Mouse (Mus musculus) hindbrain, embryonic 14.5 days (tissue): ENCODE measurements around the gene Gtdc1. TPM values are rescaled to one million over a fixed set of nuclear protein-coding genes. Genes with fewer than 3 reads are reported as not detected.

Experiments
- ATAC-seq: fragments of 200-750 bp; cut with Nextera tagmentation; 2 replicates; pipeline ENCODE4 v1.8.0; 2017; ENCODE audit warnings: moderate number of reproducible peaks, mild to moderate bottlenecking, moderate TSS enrichment, moderate library complexity; ENCODE audit not compliant: low FRiP score
- DNase-seq: peaks from one replicate; pipeline ENCODE4 v3.0.0-alpha.2; 2015; ENCODE audit warnings: low spot score
- H3K27ac ChIP-seq: fragments of 300-500 bp; sonication (generic); 2 replicates; pipeline ENCODE4 v1.5.1; 2014; ENCODE audit warnings: mild to moderate bottlenecking, moderate library complexity
- H3K27me3 ChIP-seq: fragments of 300-500 bp; sonication (generic); 2 replicates; pipeline ENCODE4 v1.6.1; 2014; ENCODE audit warnings: mild to moderate bottlenecking, low read length, mixed read lengths; ENCODE audit not compliant: control insufficient read depth, insufficient read depth
- H3K36me3 ChIP-seq: fragments of 300-500 bp; sonication (generic); replicated peaks from 2 replicates; pipeline ENCODE4 v1.6.1; 2014; ENCODE audit not compliant: control insufficient read depth, insufficient read depth
- H3K4me1 ChIP-seq: fragments of 300-500 bp; sonication (generic); replicated peaks from 2 replicates; pipeline ENCODE4 v1.6.1; 2014; ENCODE audit warnings: antibody characterized with exemption, low read length, mixed read lengths; ENCODE audit not compliant: control insufficient read depth, insufficient read depth
- H3K4me2 ChIP-seq: fragments of 300-500 bp; sonication (generic); replicated peaks from 2 replicates; pipeline ENCODE4 v1.6.1; 2014; ENCODE audit warnings: mild to moderate bottlenecking, moderate library complexity
- H3K4me3 ChIP-seq: fragments of 300-500 bp; sonication (generic); replicated peaks from 2 replicates; pipeline ENCODE4 v1.5.1; 2014; ENCODE audit warnings: mild to moderate bottlenecking, low read length
- H3K9ac ChIP-seq: fragments of 300-500 bp; sonication (generic); 2 replicates; pipeline ENCODE4 v1.6.1; 2014
- H3K9me3 ChIP-seq: fragments of 300-500 bp; sonication (generic); 2 replicates; pipeline ENCODE4 v1.6.1; 2016; ENCODE audit warnings: low read length; ENCODE audit not compliant: control insufficient read depth
- WGBS: fragments of 180-500 bp; shearing (Covaris S2); extraction: QIAGEN DNeasy Blood & Tissue Kit; methylation state at CpG from one replicate; pipeline ENCODE4 v1.1.7; 2014; 5-methylcytosine and 5-hydroxymethylcytosine counted together
- polyA plus RNA-seq: library from polyadenylated mRNA; unstranded; fragments of >200 nt; fragmentation: Nextera tagmentation; extraction: Ambion mirVana; gene quantifications from 2 replicates; pipeline ENCODE4 v1.2.1, GENCODE M21; 2014

The Gtdc1 gene
- polyA plus RNA-seq, 1 experiment from 2014 or later: 23.7 TPM

GRCm38 (mm10) chr2:44561789-44562188 is 365.7 kb downstream of the Gtdc1 start:
- Histone ChIP-seq H3K9me3 (no peaks in the 10 kb centered on the region), H3K4me1 (peaks cover 12% of the 10 kb centered on the region), H3K9ac (no peak overlapping the region), H3K36me3 (no peaks in the 10 kb centered on the region), H3K4me3 (no peak overlapping the region), H3K27me3 (no peaks in the 10 kb centered on the region), H3K27ac (no peak overlapping the region), H3K4me2 (no peak overlapping the region)
- 85% methylated on average over 4 of the region's 4 CpGs for WGBS
- no peak for ATAC-seq
- no peak for DNase-seq

- no peak for ATAC-seq
These were observed 368.1 kb downstream of the Gtdc1 start for GRCm38 (mm10) chr2:44559242-44559944.

GRCm38 (mm10) chr2:44557669-44558281 is 369.7 kb downstream of the Gtdc1 start:
- ATAC-seq (no peak), DNase-seq (no peak)
- WGBS: 50% methylated on average over 12 of the region's 12 CpGs
- H3K4me1 ChIP-seq: peaks cover 12% of the 10 kb centered on the region
- peak overlapping the region; percentile 71; the same call in 1 of the 2 replicates for H3K9ac ChIP-seq
- H3K27me3 ChIP-seq: peaks cover 6% of the 10 kb centered on the region; the same call in 1 of the 2 replicates
- no peaks in the 10 kb centered on the region for H3K9me3 ChIP-seq
- no peak overlapping the region for H3K27ac ChIP-seq
- H3K4me2 ChIP-seq: peak overlapping the region; percentile 98
- no peaks in the 10 kb centered on the region for H3K36me3 ChIP-seq
- peak overlapping the region; percentile 50 for H3K4me3 ChIP-seq

More at GRCm38 (mm10) chr2:44559242-44559944, 368.1 kb downstream of the Gtdc1 start:
- Histone ChIP-seq H3K9ac (no peak overlapping the region), H3K4me2 (no peak overlapping the region), H3K36me3 (no peaks in the 10 kb centered on the region), H3K27ac (no peak overlapping the region), H3K4me1 (peaks cover 12% of the 10 kb centered on the region), H3K27me3 (peaks cover 6% of the 10 kb centered on the region; the same call in 1 of the 2 replicates), H3K4me3 (no peak overlapping the region), H3K9me3 (no peaks in the 10 kb centered on the region)
- no peak for DNase-seq
- WGBS: 71% methylated on average over 6 of the region's 6 CpGs

- WGBS: under 1% methylated on average over 42 of the region's 42 CpGs
These were observed 370.4 kb downstream of the Gtdc1 start for GRCm38 (mm10) chr2:44556861-44557592.

GRCm38 (mm10) chr2:44554716-44555115 is 372.7 kb downstream of the Gtdc1 start:
- DNase-seq: no peak
- Histone ChIP-seq H3K9me3 (no peaks in the 10 kb centered on the region), H3K27me3 (peaks cover 6% of the 10 kb centered on the region; the same call in 1 of the 2 replicates), H3K4me2 (no peak overlapping the region), H3K4me1 (peaks cover 12% of the 10 kb centered on the region), H3K27ac (no peak overlapping the region), H3K36me3 (no peaks in the 10 kb centered on the region), H3K9ac (no peak overlapping the region), H3K4me3 (no peak overlapping the region)
- 85% methylated on average over 3 of the region's 3 CpGs for WGBS
- ATAC-seq: no peak

More at GRCm38 (mm10) chr2:44556861-44557592, 370.4 kb downstream of the Gtdc1 start:
- no peaks in the 10 kb centered on the region for H3K36me3 ChIP-seq
- peak overlapping the region; percentile 50 for H3K4me3 ChIP-seq
- H3K27ac ChIP-seq: 0 out of 2 replicates have a peak overlapping the region, but pooled peaks have one; percentile 7
- peaks cover 12% of the 10 kb centered on the region for H3K4me1 ChIP-seq
- H3K4me2 ChIP-seq: peak overlapping the region; percentile 98
- ATAC-seq: peak; percentile 81
- no peaks in the 10 kb centered on the region for H3K9me3 ChIP-seq
- H3K9ac ChIP-seq: peak overlapping the region; percentile 71
- DNase-seq: no peak
- H3K27me3 ChIP-seq: peaks cover 6% of the 10 kb centered on the region; the same call in 1 of the 2 replicates

- no peaks in the 10 kb centered on the region for H3K9me3 ChIP-seq
- no peaks in the 10 kb centered on the region for H3K36me3 ChIP-seq
- WGBS: 86% methylated on average over 6 of the region's 6 CpGs
- H3K9ac ChIP-seq: no peak overlapping the region
- ATAC-seq (no peak), DNase-seq (no peak)
- H3K4me3 ChIP-seq: no peak overlapping the region
- H3K27me3 ChIP-seq: no peaks in the 10 kb centered on the region
- H3K27ac ChIP-seq: no peak overlapping the region
- no peak overlapping the region for H3K4me2 ChIP-seq
- H3K4me1 ChIP-seq: no peaks in the 10 kb centered on the region
These were observed 378.1 kb downstream of the Gtdc1 start for GRCm38 (mm10) chr2:44549311-44549710.

- Histone ChIP-seq H3K27me3 (no peaks in the 10 kb centered on the region), H3K9ac (no peak overlapping the region), H3K4me1 (no peaks in the 10 kb centered on the region), H3K27ac (no peak overlapping the region), H3K4me2 (no peak overlapping the region), H3K36me3 (no peaks in the 10 kb centered on the region), H3K4me3 (no peak overlapping the region), H3K9me3 (no peaks in the 10 kb centered on the region)
- DNase-seq (no peak), ATAC-seq (no peak)
These were observed 384.7 kb downstream of the Gtdc1 start for GRCm38 (mm10) chr2:44542775-44543174.

- no peak overlapping the region for H3K27ac ChIP-seq
- ATAC-seq: no peak
- H3K9me3 ChIP-seq: no peaks in the 10 kb centered on the region
- H3K4me3 ChIP-seq: no peak overlapping the region
- H3K27me3 ChIP-seq: no peaks in the 10 kb centered on the region
- H3K4me2 ChIP-seq: no peak overlapping the region
- H3K9ac ChIP-seq: no peak overlapping the region
- no peaks in the 10 kb centered on the region for H3K4me1 ChIP-seq
- 88% methylated on average over 6 of the region's 6 CpGs for WGBS
- no peak for DNase-seq
- H3K36me3 ChIP-seq: no peaks in the 10 kb centered on the region
These were observed 385.7 kb downstream of the Gtdc1 start for GRCm38 (mm10) chr2:44541726-44542125.

GRCm38 (mm10) chr2:44540881-44541280 is 386.6 kb downstream of the Gtdc1 start:
- H3K9ac ChIP-seq: no peak overlapping the region
- no peaks in the 10 kb centered on the region for H3K9me3 ChIP-seq
- H3K27ac ChIP-seq: no peak overlapping the region
- ATAC-seq (no peak), DNase-seq (no peak)
- H3K4me3 ChIP-seq: no peak overlapping the region
- 74% methylated on average over 6 of the region's 6 CpGs for WGBS
- no peaks in the 10 kb centered on the region for H3K36me3 ChIP-seq
- no peak overlapping the region for H3K4me2 ChIP-seq
- no peaks in the 10 kb centered on the region for H3K27me3 ChIP-seq
- no peaks in the 10 kb centered on the region for H3K4me1 ChIP-seq
